Mouse (Mus musculus): Measurements from ENCODE around the gene Mast4. TPM values are rescaled to one million over a fixed set of nuclear protein-coding genes. Genes with fewer than 3 reads are reported as not detected.

Gene Mast4
- polyA plus RNA-seq, 1 experiment from 2014 or later = 21.1 TPM

- H3K9me3 ChIP-seq (ENCODE audit: control insufficient read depth, low read length) = peaks cover 5% of the 10 kb centered on the region; the same call in 1 of the 2 replicates
- no peak overlapping the region for H3K27ac ChIP-seq (replicated peaks; ENCODE audit: low read depth, low read length)
- no peak for DNase-seq (ENCODE audit: low spot score)
- H3K4me3 ChIP-seq (ENCODE audit: low read depth, low read length) = no peak overlapping the region
- H3K27me3 ChIP-seq (replicated peaks; ENCODE audit: control insufficient read depth, insufficient read depth, low read length) = no peaks in the 10 kb centered on the region
- no peaks in the 10 kb centered on the region for H3K4me1 ChIP-seq (ENCODE audit: control insufficient read depth, insufficient read depth, low read length)
- no peak for ATAC-seq (ENCODE audit: low read depth)
- H3K36me3 ChIP-seq (ENCODE audit: control insufficient read depth, insufficient read depth, low read length) = no peaks in the 10 kb centered on the region
- H3K9ac ChIP-seq (ENCODE audit: low read depth, low read length) = no peak overlapping the region
- WGBS = 77% methylated on average over 3 of the region's 3 CpGs
- H3K4me2 ChIP-seq (ENCODE audit: low read depth, low read length) = no peak overlapping the region
Observed at GRCm38 (mm10) chr13:103262061-103262460, 72.2 kb downstream of the Mast4 start.

DNA sequence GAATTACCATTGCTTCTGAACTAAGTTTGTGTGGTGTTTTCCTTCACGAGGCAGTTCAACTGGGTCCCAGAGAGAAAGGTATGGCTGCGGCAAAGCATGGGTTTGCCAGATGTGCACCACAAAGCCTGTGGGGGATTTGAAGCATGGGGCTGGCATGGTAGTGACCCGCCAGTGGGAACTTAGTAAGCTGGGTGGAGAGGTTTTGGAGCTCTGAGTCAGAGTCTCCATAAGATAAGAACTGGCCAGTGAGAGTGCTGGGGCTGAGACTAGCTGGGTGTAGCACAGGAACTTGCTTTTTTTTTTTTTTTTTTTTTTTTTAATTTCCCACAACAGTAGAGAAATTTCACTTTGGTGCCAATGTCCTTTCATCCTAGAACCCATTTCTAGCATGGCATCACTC, 73.9 kb downstream of the Mast4 start:
- H3K9ac ChIP-seq (ENCODE audit: low read depth, low read length) = no peak overlapping the region
- no peaks in the 10 kb centered on the region for H3K27me3 ChIP-seq (replicated peaks; ENCODE audit: control insufficient read depth, insufficient read depth, low read length)
- H3K9me3 ChIP-seq (ENCODE audit: control insufficient read depth, low read length) = peaks cover 5% of the 10 kb centered on the region; the same call in 1 of the 2 replicates
- 89% methylated on average over 3 of the region's 3 CpGs for WGBS
- H3K27ac ChIP-seq (replicated peaks; ENCODE audit: low read depth, low read length) = no peak overlapping the region
- no peaks in the 10 kb centered on the region for H3K4me1 ChIP-seq (ENCODE audit: control insufficient read depth, insufficient read depth, low read length)
- DNase-seq (ENCODE audit: low spot score) (no peak), ATAC-seq (ENCODE audit: low read depth) (no peak)
- no peaks in the 10 kb centered on the region for H3K36me3 ChIP-seq (ENCODE audit: control insufficient read depth, insufficient read depth, low read length)
- H3K4me3 ChIP-seq (ENCODE audit: low read depth, low read length) = no peak overlapping the region
- no peak overlapping the region for H3K4me2 ChIP-seq (ENCODE audit: low read depth, low read length)

DNA sequence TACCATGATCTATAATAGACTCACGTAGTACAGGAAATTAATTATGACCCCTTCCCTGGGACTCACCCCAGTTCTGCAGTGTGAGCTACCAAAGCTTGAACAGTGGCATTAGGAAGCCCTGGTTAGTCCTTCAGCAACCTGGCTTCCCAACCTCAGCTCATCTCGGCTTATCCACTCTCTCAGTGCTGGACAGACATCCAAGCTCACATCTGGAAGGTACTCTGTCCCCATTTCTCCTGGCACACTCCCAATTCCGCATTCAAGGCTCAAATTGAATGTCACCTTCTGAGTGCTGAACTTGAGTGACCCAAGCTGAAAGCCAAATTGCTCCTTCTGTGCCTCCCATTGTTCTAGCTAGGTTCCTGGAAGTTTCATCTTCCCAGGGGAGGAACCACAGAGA, 76.2 kb downstream of the Mast4 start:
- no peak for ATAC-seq (ENCODE audit: low read depth)
- H3K36me3 ChIP-seq (ENCODE audit: control insufficient read depth, insufficient read depth, low read length) = no peaks in the 10 kb centered on the region
- no peaks in the 10 kb centered on the region for H3K4me1 ChIP-seq (ENCODE audit: control insufficient read depth, insufficient read depth, low read length)
- H3K4me3 ChIP-seq (ENCODE audit: low read depth, low read length) = no peak overlapping the region
- H3K27me3 ChIP-seq (replicated peaks; ENCODE audit: control insufficient read depth, insufficient read depth, low read length) = no peaks in the 10 kb centered on the region
- no peak overlapping the region for H3K27ac ChIP-seq (replicated peaks; ENCODE audit: low read depth, low read length)
- H3K4me2 ChIP-seq (ENCODE audit: low read depth, low read length) = no peak overlapping the region
- H3K9me3 ChIP-seq (ENCODE audit: control insufficient read depth, low read length) = no peaks in the 10 kb centered on the region
- H3K9ac ChIP-seq (ENCODE audit: low read depth, low read length) = no peak overlapping the region
- 68% methylated on average over 3 of the region's 3 CpGs for WGBS
- no peak for DNase-seq (ENCODE audit: low spot score)

- no peak overlapping the region for H3K4me3 ChIP-seq (ENCODE audit: low read depth, low read length)
Observed at GRCm38 (mm10) chr13:103254861-103255260, 79.4 kb downstream of the Mast4 start.

DNA sequence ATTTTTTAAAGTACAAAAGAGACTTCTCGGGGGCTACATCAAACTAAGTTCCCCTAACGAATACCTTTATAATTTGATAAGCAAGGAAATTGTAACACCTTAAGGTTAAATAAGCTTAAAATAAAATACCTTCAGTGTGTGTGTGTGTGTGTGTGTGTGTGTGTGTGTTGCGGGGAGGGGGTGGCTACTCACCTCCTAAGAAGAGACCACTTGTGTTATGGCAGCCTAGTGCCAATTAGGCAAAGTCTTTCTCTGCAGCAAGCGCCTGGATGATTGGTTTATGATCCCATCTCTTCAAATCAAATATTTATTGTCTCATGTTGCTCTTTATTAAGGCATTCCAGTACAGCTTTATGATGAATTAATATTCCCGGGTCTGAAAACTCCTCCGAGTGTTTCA, 81.2 kb downstream of the Mast4 start:
- H3K9me3 ChIP-seq (ENCODE audit: control insufficient read depth, low read length) = no peaks in the 10 kb centered on the region
- DNase-seq (ENCODE audit: low spot score) (no peak), ATAC-seq (ENCODE audit: low read depth) (no peak)
- H3K4me3 ChIP-seq (ENCODE audit: low read depth, low read length) = no peak overlapping the region
- no peak overlapping the region for H3K9ac ChIP-seq (ENCODE audit: low read depth, low read length)
- H3K36me3 ChIP-seq (ENCODE audit: control insufficient read depth, insufficient read depth, low read length) = no peaks in the 10 kb centered on the region
- no peaks in the 10 kb centered on the region for H3K27me3 ChIP-seq (replicated peaks; ENCODE audit: control insufficient read depth, insufficient read depth, low read length)
- 90% methylated on average over 6 of the region's 6 CpGs for WGBS
- no peak overlapping the region for H3K27ac ChIP-seq (replicated peaks; ENCODE audit: low read depth, low read length)
- H3K4me1 ChIP-seq (ENCODE audit: control insufficient read depth, insufficient read depth, low read length) = no peaks in the 10 kb centered on the region
- H3K4me2 ChIP-seq (ENCODE audit: low read depth, low read length) = no peak overlapping the region

More at GRCm38 (mm10) chr13:103254861-103255260, 79.4 kb downstream of the Mast4 start:
- Histone ChIP-seq H3K4me2 (ENCODE audit: low read depth, low read length) (no peak overlapping the region), H3K9me3 (ENCODE audit: control insufficient read depth, low read length) (no peaks in the 10 kb centered on the region), H3K36me3 (ENCODE audit: control insufficient read depth, insufficient read depth, low read length) (no peaks in the 10 kb centered on the region), H3K4me1 (ENCODE audit: control insufficient read depth, insufficient read depth, low read length) (no peaks in the 10 kb centered on the region), H3K27me3 (replicated peaks; ENCODE audit: control insufficient read depth, insufficient read depth, low read length) (no peaks in the 10 kb centered on the region), H3K9ac (ENCODE audit: low read depth, low read length) (no peak overlapping the region), H3K27ac (replicated peaks; ENCODE audit: low read depth, low read length) (no peak overlapping the region)
- DNase-seq (ENCODE audit: low spot score) (no peak), ATAC-seq (ENCODE audit: low read depth) (no peak)
- 75% methylated on average over 3 of the region's 3 CpGs for WGBS

DNA sequence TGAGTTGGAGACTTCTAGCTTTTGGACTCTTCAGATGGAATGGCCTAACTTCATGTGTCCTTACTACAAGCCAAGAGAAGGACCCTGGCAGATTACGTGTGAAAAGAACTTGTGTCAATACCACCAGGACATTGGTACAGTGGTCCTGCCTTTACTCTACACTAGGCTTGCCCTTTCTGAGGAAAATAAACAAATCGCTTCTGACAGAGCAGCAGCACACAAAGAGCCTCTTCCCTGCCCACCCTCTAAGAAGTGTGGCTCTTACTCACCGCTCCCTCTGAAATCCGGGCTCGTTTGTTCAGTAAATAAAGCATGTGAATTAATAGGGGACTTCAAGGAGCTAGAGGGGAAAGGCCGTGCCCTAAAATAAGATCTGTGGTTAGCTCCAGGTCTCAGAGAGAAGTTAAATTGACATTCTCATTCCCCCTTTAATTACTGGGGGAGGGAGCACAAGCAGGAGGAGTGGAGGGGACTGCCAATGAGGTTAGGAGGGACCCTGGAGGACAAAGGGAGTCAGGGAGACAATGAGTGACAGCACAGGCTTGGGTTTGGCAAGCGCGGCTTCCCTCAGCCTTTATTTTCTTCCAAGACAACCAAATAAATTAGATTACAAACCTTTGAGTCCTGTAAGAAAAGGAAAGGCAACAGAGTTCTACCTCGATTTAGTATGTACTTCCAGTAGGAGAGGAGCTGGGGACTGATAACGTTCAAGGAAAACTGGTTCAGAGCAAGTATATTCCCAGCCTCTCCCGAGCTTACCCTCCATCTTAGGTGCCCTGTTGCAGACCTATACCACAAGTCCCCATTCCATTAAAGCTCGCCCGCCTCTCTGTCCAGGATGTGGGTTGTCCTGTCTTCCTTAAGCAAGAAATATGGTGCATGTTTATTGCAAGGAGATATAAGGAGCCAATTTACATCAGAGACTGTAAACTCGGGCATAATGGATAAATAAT, 85.9 kb downstream of the Mast4 start:
- no peaks in the 10 kb centered on the region for H3K4me1 ChIP-seq (ENCODE audit: control insufficient read depth, insufficient read depth, low read length)
- no peaks in the 10 kb centered on the region for H3K36me3 ChIP-seq (ENCODE audit: control insufficient read depth, insufficient read depth, low read length)
- DNase-seq (ENCODE audit: low spot score) (peak; percentile 22), ATAC-seq (ENCODE audit: low read depth) (no peak)
- no peaks in the 10 kb centered on the region for H3K9me3 ChIP-seq (ENCODE audit: control insufficient read depth, low read length)
- no peaks in the 10 kb centered on the region for H3K27me3 ChIP-seq (replicated peaks; ENCODE audit: control insufficient read depth, insufficient read depth, low read length)
- no peak overlapping the region for H3K4me2 ChIP-seq (ENCODE audit: low read depth, low read length)
- no peak overlapping the region for H3K9ac ChIP-seq (ENCODE audit: low read depth, low read length)
- H3K4me3 ChIP-seq (ENCODE audit: low read depth, low read length) = no peak overlapping the region
- WGBS = 34% methylated on average over 14 of the region's 14 CpGs
- H3K27ac ChIP-seq (replicated peaks; ENCODE audit: low read depth, low read length) = no peak overlapping the region

GRCm38 (mm10) chr13:103246973-103247718, 87.2 kb downstream of the Mast4 start:
- no peaks in the 10 kb centered on the region for H3K4me1 ChIP-seq (ENCODE audit: control insufficient read depth, insufficient read depth, low read length)
- H3K27ac ChIP-seq (replicated peaks; ENCODE audit: low read depth, low read length) = no peak overlapping the region
- 76% methylated on average over 5 of the region's 5 CpGs for whole genome bisulfite sequencing
- H3K9ac ChIP-seq (ENCODE audit: low read depth, low read length) = no peak overlapping the region
- no peaks in the 10 kb centered on the region for H3K9me3 ChIP-seq (ENCODE audit: control insufficient read depth, low read length)
- H3K4me3 ChIP-seq (ENCODE audit: low read depth, low read length) = no peak overlapping the region
- no peaks in the 10 kb centered on the region for H3K36me3 ChIP-seq (ENCODE audit: control insufficient read depth, insufficient read depth, low read length)
- DNase-seq (ENCODE audit: low spot score) (no peak), ATAC-seq (ENCODE audit: low read depth) (no peak)
- no peaks in the 10 kb centered on the region for H3K27me3 ChIP-seq (replicated peaks; ENCODE audit: control insufficient read depth, insufficient read depth, low read length)
- H3K4me2 ChIP-seq (ENCODE audit: low read depth, low read length) = no peak overlapping the region

DNA sequence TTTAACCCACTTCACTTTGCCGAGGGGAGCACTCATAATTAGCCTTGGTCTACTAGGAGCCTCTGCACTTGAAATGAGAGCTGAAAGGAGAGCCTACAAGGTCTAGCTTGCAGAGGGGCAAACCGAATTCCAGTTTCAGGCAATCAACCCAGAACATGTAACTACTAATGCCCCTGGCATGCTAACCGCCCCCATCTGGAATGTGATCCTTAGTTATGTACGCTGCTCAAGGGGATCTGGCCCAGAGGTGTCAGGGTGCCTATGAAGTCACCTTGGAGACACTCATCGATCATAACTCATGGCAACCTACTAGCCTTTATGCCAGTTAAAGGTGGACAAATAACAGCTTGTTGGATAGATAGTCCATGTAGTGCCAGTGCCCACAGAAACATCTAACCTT, 88.9 kb downstream of the Mast4 start:
- Histone ChIP-seq H3K27me3 (replicated peaks; ENCODE audit: control insufficient read depth, insufficient read depth, low read length) (no peaks in the 10 kb centered on the region), H3K9me3 (ENCODE audit: control insufficient read depth, low read length) (no peaks in the 10 kb centered on the region), H3K36me3 (ENCODE audit: control insufficient read depth, insufficient read depth, low read length) (no peaks in the 10 kb centered on the region), H3K4me3 (ENCODE audit: low read depth, low read length) (no peak overlapping the region), H3K4me2 (ENCODE audit: low read depth, low read length) (no peak overlapping the region), H3K27ac (replicated peaks; ENCODE audit: low read depth, low read length) (no peak overlapping the region), H3K9ac (ENCODE audit: low read depth, low read length) (no peak overlapping the region), H3K4me1 (ENCODE audit: control insufficient read depth, insufficient read depth, low read length) (no peaks in the 10 kb centered on the region)
- no peak for DNase-seq (ENCODE audit: low spot score)
- no peak for ATAC-seq (ENCODE audit: low read depth)
- whole genome bisulfite sequencing = 84% methylated on average over 5 of the region's 5 CpGs
